Mouse (Mus musculus) adrenal gland, postnatal 14 days (tissue): Measurements from ENCODE around the gene Appl1. TPM values are rescaled to one million over a fixed set of nuclear protein-coding genes. Genes with fewer than 3 reads are reported as not detected.
"Not testable (repeated sequence)": the region's sequence is repeated elsewhere in the genome, so short reads cannot be mapped to it uniquely, and the experiment has no call there.

Experiments used
- DNase-seq: peaks from one replicate; pipeline ENCODE4 v3.0.0; 2021; ENCODE audit warnings: mixed read lengths
- total RNA-seq: library from RNA; stranded (reverse); gene quantifications from 2 replicates; pipeline ENCODE4 v1.2.3, GENCODE M21; 2021

The Appl1 gene
- total RNA-seq, 1 experiment from 2014 or later = 29.7 TPM

- no peak for DNase-seq
Measured at GRCm38 (mm10) chr14:26969164-26969563, 1.9 kb downstream of the Appl1 start.

- DNase-seq = no peak
Measured at GRCm38 (mm10) chr14:26960518-26960917, 10.5 kb downstream of the Appl1 start.

- not testable (repeated sequence) for DNase-seq
Measured at GRCm38 (mm10) chr14:26956139-26956538, 14.9 kb downstream of the Appl1 start.

- DNase-seq = no peak
Measured at GRCm38 (mm10) chr14:26935558-26935957, 35.5 kb downstream of the Appl1 start.

- DNase-seq = no peak
Measured at GRCm38 (mm10) chr14:26934891-26935290, 36.1 kb downstream of the Appl1 start.

GRCm38 (mm10) chr14:26923702-26924421 is 47.2 kb downstream of the Appl1 start:
- DNase-seq = no peak

- no peak for DNase-seq
Measured at GRCm38 (mm10) chr14:26919310-26919709, 51.7 kb downstream of the Appl1 start.

- DNase-seq = no peak
Measured at GRCm38 (mm10) chr14:26913681-26914268, 57.3 kb downstream of the Appl1 start.

- DNase-seq = no peak
Measured at GRCm38 (mm10) chr14:26911826-26912225, 59.2 kb downstream of the Appl1 start.

- peak; percentile 10 for DNase-seq
Measured at GRCm38 (mm10) chr14:26911201-26911600, 59.8 kb downstream of the Appl1 start.

- DNase-seq = not testable (repeated sequence)
Measured at GRCm38 (mm10) chr14:26910461-26910860, 60.6 kb downstream of the Appl1 start.

- no peak for DNase-seq
Measured at GRCm38 (mm10) chr14:26907401-26907800, 63.6 kb downstream of the Appl1 start.

GRCm38 (mm10) chr14:26900893-26901292 is 70.1 kb downstream of the Appl1 start:
- DNase-seq = no peak

- DNase-seq = no peak
Measured at GRCm38 (mm10) chr14:26899490-26899889, 71.5 kb downstream of the Appl1 start.

- DNase-seq = no peak
Measured at GRCm38 (mm10) chr14:26894392-26894791, 76.6 kb downstream of the Appl1 start, which contains the start of gene Asb14. Gene Asb14, plus strand, starts transcription at chr14:26894557.

GRCm38 (mm10) chr14:26890777-26891176 is 80.3 kb downstream of the Appl1 start:
- DNase-seq = no peak

GRCm38 (mm10) chr14:26887244-26887643 is 83.8 kb downstream of the Appl1 start:
- DNase-seq = no peak

GRCm38 (mm10) chr14:26881700-26882099 is 89.3 kb downstream of the Appl1 start:
- DNase-seq = no peak

GRCm38 (mm10) chr14:26879976-26880375 is 91.1 kb downstream of the Appl1 start:
- DNase-seq = no peak

- DNase-seq = no peak
Measured at GRCm38 (mm10) chr14:26878756-26879155, 92.3 kb downstream of the Appl1 start.
